Mouse (Mus musculus) bone marrow macrophage, adult 2 months (primary cell): ENCODE measurements around the gene Gzmm.

Experiments used
- CTCF ChIP-seq: IDR thresholded peaks from 2 replicates; pipeline ENCODE4 v1.5.1; 2012; ENCODE audit warnings: low read depth, mild to moderate bottlenecking, low read length, moderate library complexity
- POLR2A ChIP-seq: IDR thresholded peaks from 2 replicates; pipeline ENCODE4 v1.6.1; 2012; ENCODE audit warnings: mild to moderate bottlenecking, low read depth, low read length, borderline replicate concordance

DNA sequence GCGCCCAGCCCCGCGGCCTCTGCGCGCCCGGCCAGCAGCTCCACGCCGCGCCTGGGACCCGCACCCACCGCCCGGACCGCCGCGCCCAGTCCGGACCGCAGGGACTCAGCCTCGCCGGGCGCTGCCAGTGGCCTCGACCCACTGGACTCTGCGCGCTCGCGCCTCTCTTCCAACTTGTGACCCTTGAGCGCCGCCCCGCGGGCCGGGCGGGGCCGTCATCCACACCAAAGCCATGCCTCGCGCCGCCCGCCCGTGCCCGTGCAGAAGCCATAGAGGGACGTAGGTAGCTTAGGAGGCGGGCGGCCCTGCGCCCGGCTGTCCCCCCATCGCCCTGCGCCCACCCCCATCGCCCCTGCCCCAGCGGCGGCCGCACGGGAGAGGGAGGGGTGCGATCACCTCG, 46.5 kb downstream of the Gzmm start:
- no peak for TF ChIP-seq POLR2A
- TF ChIP-seq CTCF, result no peak
